ENCODE assay signal across 9 mouse cellular contexts in genomic region chr1:138837786-138838743, GRCm38 (mm10). TPM values are rescaled to one million over a fixed set of nuclear protein-coding genes. Genes with fewer than 3 reads are reported as not detected.
DNase-seq lines count a peak whose midpoint lies in the region; ATAC-seq and TF ChIP-seq lines count a peak whose summit lies in the region.
"Had no signal": no experiment of that assay in that cellular context is flagged by ENCODE, and none has a peak within 500 bp of the region (broad histone marks: within the 10 kb centered on the region; RNA-seq: fewer than 3 reads in every experiment).

No protein-coding gene starts in this region.

- H3K27ac ChIP-seq in kidney, adult 2 months (ENCODE audit: insufficient read depth, low read depth, low read length), result no peak overlapping the region
- peak overlapping the region; percentile 44; the same call in 1 of the 2 replicates for H3K27ac ChIP-seq in hindbrain, embryonic 12.5 days
- peak overlapping the region; percentile 90 for H3K27ac ChIP-seq in midbrain, postnatal 0 days (ENCODE audit: low read depth, low read length)

- no peak for ATAC-seq in hindbrain, embryonic 12.5 days (ENCODE audit: low FRiP score)
- ATAC-seq in midbrain, postnatal 0 days (ENCODE audit: low FRiP score), result no peak

- TF ChIP-seq CTCF in kidney, adult 2 months (conservative IDR thresholded peaks at IDR 0.05; ENCODE audit: insufficient read depth, insufficient read length, low read depth, low read length), result no peak
- no peak for TF ChIP-seq CTCF in brain, embryonic 14.5 days (IDR thresholded peaks at IDR 0.05; ENCODE audit: borderline replicate concordance, extremely low read depth, insufficient read depth, insufficient read length)
- TF ChIP-seq CTCF in midbrain, postnatal 0 days (IDR thresholded peaks at IDR 0.05), result no peak

- H3K4me3 ChIP-seq in kidney, adult 2 months (ENCODE audit: insufficient read depth, low read depth, low read length), result no peak overlapping the region
- H3K4me3 ChIP-seq in hindbrain, embryonic 12.5 days, result peak overlapping the region; percentile 30
- H3K4me3 ChIP-seq in midbrain, postnatal 0 days (ENCODE audit: low read depth, low read length), result peak overlapping the region; percentile 44

- H3K27me3 ChIP-seq in kidney, adult 2 months (replicated peaks; ENCODE audit: control insufficient read depth, insufficient read depth, low read length), result peaks cover 20% of the 10 kb centered on the region
- peaks cover 71% of the 10 kb centered on the region for H3K27me3 ChIP-seq in hindbrain, embryonic 12.5 days
- peaks cover 12% of the 10 kb centered on the region; the same call in 1 of the 2 replicates for H3K27me3 ChIP-seq in midbrain, postnatal 0 days (ENCODE audit: insufficient read depth, low read length)

- WGBS in kidney, adult 2 months, result 9% methylated on average over 27 of the region's 27 CpGs
- 10% methylated on average over 27 of the region's 27 CpGs for WGBS in hindbrain, embryonic 12.5 days
- 7% methylated on average over 27 of the region's 27 CpGs for WGBS in midbrain, postnatal 0 days

- H3K36me3 ChIP-seq in kidney, adult 2 months (ENCODE audit: control insufficient read depth, insufficient read depth, low read length), result no peaks in the 10 kb centered on the region
- no peaks in the 10 kb centered on the region for H3K36me3 ChIP-seq in hindbrain, embryonic 12.5 days
- H3K36me3 ChIP-seq in midbrain, postnatal 0 days (ENCODE audit: insufficient read depth, low read length), result no peaks in the 10 kb centered on the region

- H3K9ac ChIP-seq in hindbrain, embryonic 12.5 days, result peak overlapping the region; percentile 51; the same call in 1 of the 2 replicates
- H3K9ac ChIP-seq in midbrain, postnatal 0 days (replicated peaks; ENCODE audit: low read length, poor library complexity, severe bottlenecking), result peak overlapping the region; percentile 74

- TF ChIP-seq POLR2A in kidney, adult 2 months (IDR thresholded peaks at IDR 0.05; ENCODE audit: low read depth, low read length), result no peak
- TF ChIP-seq POLR2A in brain, embryonic 14.5 days (IDR thresholded peaks at IDR 0.05; ENCODE audit: borderline replicate concordance, extremely low read depth, insufficient read depth, insufficient read length, poor library complexity, severe bottlenecking), result no peak

- H3K4me2 ChIP-seq in hindbrain, embryonic 12.5 days (replicated peaks), result peak overlapping the region; percentile 39
- peak overlapping the region; percentile 64 for H3K4me2 ChIP-seq in midbrain, postnatal 0 days (ENCODE audit: low read depth, low read length, poor library complexity, severe bottlenecking)

- no peaks in the 10 kb centered on the region for H3K9me3 ChIP-seq in hindbrain, embryonic 12.5 days (replicated peaks)
- no peaks in the 10 kb centered on the region for H3K9me3 ChIP-seq in midbrain, postnatal 0 days (ENCODE audit: low read length)

- H3K4me1 ChIP-seq in kidney, adult 2 months (ENCODE audit: control insufficient read depth, insufficient read depth, low read length), result peaks cover 5% of the 10 kb centered on the region; the same call in 1 of the 2 replicates
- H3K4me1 ChIP-seq in hindbrain, embryonic 12.5 days, result peaks cover 18% of the 10 kb centered on the region
- no peaks in the 10 kb centered on the region for H3K4me1 ChIP-seq in midbrain, postnatal 0 days (ENCODE audit: insufficient read depth, low read length)

- DNase-seq in kidney, adult 2 months, result peak; percentile 22
- no peak for DNase-seq in kidney, postnatal 10 days
- peak; percentile 70 for DNase-seq in brain, embryonic 14.5 days (ENCODE audit: low read depth)
- no peak for DNase-seq in midbrain, postnatal 0 days (ENCODE audit: low spot score)
- no peak for DNase-seq in layer of hippocampus, adult 8-10 months (ENCODE audit: low spot score in 2 of 2)
- no peak for DNase-seq in gastrocnemius, adult 8-10 months (ENCODE audit: low spot score in 2 of 2)
- no peak for DNase-seq in adrenal gland, postnatal 36 days

RNA-seq across cellular contexts. Expression of gene Lhx9, which starts 10.3 kb away (rescaled TPM):
- polyA plus RNA-seq in kidney, adult 2 months (2012; rRNA removed), result not detected in 2 replicates
- 62.8 and 83.9 TPM in 2 replicates for polyA plus RNA-seq in brain, embryonic 14.5 days (2012; rRNA removed)
- 22.7 and 25.8 TPM in 2 replicates for polyA plus RNA-seq in hindbrain, embryonic 12.5 days (2016; fragmentation: Nextera tagmentation; extraction: Ambion mirVana)
- total RNA-seq in midbrain, postnatal 0 days (2014; rRNA removed), result 125 and 129 TPM in 2 replicates
- polyA plus RNA-seq in midbrain, postnatal 0 days (2015; fragmentation: Nextera tagmentation; extraction: Ambion mirVana), result 63.1 and 76.9 TPM in 2 replicates
- 10 to 100 TPM; 11.9 to 16.6 (median 14.6) TPM for total RNA-seq in layer of hippocampus, adult 8-10 months (2022)
- total RNA-seq in gastrocnemius, adult 8-10 months (2022), result not detected
- under 1 TPM in 1 of 2 experiments, not detected in 1; 0.07 TPM for total RNA-seq in adrenal gland, postnatal 36 days (2021)
- polyA plus RNA-seq: large intestine, adult 2 months had no signal

RNA-seq across cellular contexts. Expression of gene 2310009B15Rik, which starts 18.6 kb away (rescaled TPM):
- 19.8 and 23.1 TPM in 2 replicates for polyA plus RNA-seq in kidney, adult 2 months (2012; rRNA removed)
- polyA plus RNA-seq in brain, embryonic 14.5 days (2012; rRNA removed), result 38.6 and 65.3 TPM in 2 replicates
- polyA plus RNA-seq in hindbrain, embryonic 12.5 days (2016; fragmentation: Nextera tagmentation; extraction: Ambion mirVana), result 41.5 and 46.2 TPM in 2 replicates
- total RNA-seq in midbrain, postnatal 0 days (2014; rRNA removed), result 35.6 and 68.9 TPM in 2 replicates
- polyA plus RNA-seq in midbrain, postnatal 0 days (2015; fragmentation: Nextera tagmentation; extraction: Ambion mirVana), result 49.7 and 50.9 TPM in 2 replicates
- total RNA-seq in layer of hippocampus, adult 8-10 months (2022), result 10 to 100 TPM; 21.3 to 24.4 (median 22.3) TPM
- 10 to 100 TPM; 15.9 to 19.9 (median 18.9) TPM for total RNA-seq in gastrocnemius, adult 8-10 months (2022)
- 10 to 100 TPM; 19.3 to 20.7 TPM for total RNA-seq in adrenal gland, postnatal 36 days (2021)

Comparison
In these comparisons a context has a peak if more than half of its experiments do, and no peak if none do; other contexts are left out.
1. DNase-seq: peak in kidney, adult 2 months (single experiment) and brain, embryonic 14.5 days (single experiment); none in kidney, postnatal 10 days (single experiment), midbrain, postnatal 0 days (single experiment), layer of hippocampus, adult 8-10 months (0 of 2), gastrocnemius, adult 8-10 months (0 of 2) and adrenal gland, postnatal 36 days (0 of 2).
2. RNA of gene Lhx9, which starts 10.3 kb away (total RNA-seq): 125 to 129 TPM in midbrain, postnatal 0 days and 11.9 to 16.6 TPM in layer of hippocampus, adult 8-10 months; 0.07 TPM in adrenal gland, postnatal 36 days and not detected in gastrocnemius, adult 8-10 months; every median in the first group is over 10 times any median in the second.